Mouse (Mus musculus): ENCODE measurements around the gene Chpf2. TPM values are rescaled to one million over a fixed set of nuclear protein-coding genes. Genes with fewer than 3 reads are reported as not detected.

Gene Chpf2
- total RNA-seq, 1 experiment from 2014 or later, result 66.4 TPM

Small RNAs within 50 kb of the gene (microRNA-seq; reads per million reads assigned to microRNA genes)
- gene Mir671, result 1,127 to 1,408 reads per million in 2 experiments

Other genes with a start within 250 kb of the Chpf2 start
- 12.7 and 26.0 TPM in 2 replicates for gene Kcnh2, start 235.1 kb upstream of the Chpf2 start, total RNA-seq (2021)
- 8.3 and 8.7 TPM in 2 replicates for gene Nos3, start 221.9 kb upstream of the Chpf2 start, total RNA-seq (2021)
- 0.27 and 1.2 TPM in 2 replicates for gene Atg9b, start 194.6 kb upstream of the Chpf2 start, total RNA-seq (2021)
- gene Abcb8, start 193.1 kb upstream of the Chpf2 start, total RNA-seq (2021), result 83.6 and 88.2 TPM in 2 replicates
- 0.43 TPM in 1 of 2 replicates, not detected in the other for gene Asic3, start 173.3 kb upstream of the Chpf2 start, total RNA-seq (2021)
- 46.4 and 51.2 TPM in 2 replicates for gene Cdk5, start 163.2 kb upstream of the Chpf2 start, total RNA-seq (2021)
- 50.5 and 59.1 TPM in 2 replicates for gene Slc4a2, start 162.9 kb upstream of the Chpf2 start, total RNA-seq (2021)
- 114 and 119 TPM in 2 replicates for gene Fastk, start 141.5 kb upstream of the Chpf2 start, total RNA-seq (2021)
- 12.5 and 16.8 TPM in 2 replicates for gene Tmub1, start 138.9 kb upstream of the Chpf2 start, total RNA-seq (2021)
- gene Agap3, start 134.6 kb upstream of the Chpf2 start, total RNA-seq (2021), result 75.6 and 89.0 TPM in 2 replicates
- not detected in 2 replicates for gene Gbx1, start 59.5 kb upstream of the Chpf2 start, total RNA-seq (2021)
- 0.67 TPM in 1 of 2 replicates, not detected in the other for gene Asb10, start 45.8 kb upstream of the Chpf2 start, total RNA-seq (2021)
- gene 4931409K22Rik, start 29.9 kb upstream of the Chpf2 start, total RNA-seq (2021), result not detected in 2 replicates
- 74.1 and 76.8 TPM in 2 replicates for gene Abcf2, start 9.3 kb upstream of the Chpf2 start, total RNA-seq (2021)
- 14.5 and 18.7 TPM in 2 replicates for gene Smarcd3, start 37.7 kb downstream of the Chpf2 start, total RNA-seq (2021)
- gene Nub1, start 98.8 kb downstream of the Chpf2 start, total RNA-seq (2021), result 59.5 and 71.3 TPM in 2 replicates
- 3.2 and 3.6 TPM in 2 replicates for gene Wdr86, start 144.0 kb downstream of the Chpf2 start, total RNA-seq (2021)
- gene Crygn, start 171.3 kb downstream of the Chpf2 start, total RNA-seq (2021), result 2.4 TPM in 1 of 2 replicates, not detected in the other